Mouse (Mus musculus): ENCODE results near the gene Mmrn2.

Mmrn2 gene

GRCm38 (mm10) chr14:34362726-34363445, 12.4 kb upstream of the Mmrn2 start:
- 46% methylated on average over 18 of the region's 18 CpGs for WGBS

- WGBS, result 4% methylated on average over 32 of the region's 32 CpGs
Measured at GRCm38 (mm10) chr14:34363490-34364253, 11.6 kb upstream of the Mmrn2 start.

GRCm38 (mm10) chr14:34364254-34365146, 10.8 kb upstream of the Mmrn2 start:
- 80% methylated on average over 15 of the region's 15 CpGs for WGBS

GRCm38 (mm10) chr14:34365147-34365507, 10.1 kb upstream of the Mmrn2 start:
- WGBS, result 94% methylated on average over 2 of the region's 2 CpGs

- 67% methylated on average over 3 of the region's 3 CpGs for WGBS
Measured at GRCm38 (mm10) chr14:34370203-34370602, 5.1 kb upstream of the Mmrn2 start.

GRCm38 (mm10) chr14:34370921-34371320, 4.3 kb upstream of the Mmrn2 start:
- WGBS, result 96% methylated on average over 3 of the region's 3 CpGs

GRCm38 (mm10) chr14:34371763-34372162, 3.5 kb upstream of the Mmrn2 start:
- 93% methylated on average over 2 of the region's 2 CpGs for WGBS

GRCm38 (mm10) chr14:34372646-34373045, 2.6 kb upstream of the Mmrn2 start:
- WGBS, result 86% methylated on average over 6 of the region's 6 CpGs

- 91% methylated on average over 6 of the region's 6 CpGs for WGBS
Measured at GRCm38 (mm10) chr14:34373581-34373980, 1.7 kb upstream of the Mmrn2 start.

- 74% methylated on average over 10 of the region's 10 CpGs for WGBS
Measured at GRCm38 (mm10) chr14:34374577-34374976, 688 bp upstream of the Mmrn2 start, which contains the start of gene Sncg. Gene Sncg (minus strand): TSS chr14:34374789.

- WGBS, result 90% methylated on average over 5 of the region's 5 CpGs
Measured at GRCm38 (mm10) chr14:34375941-34376340, 676 bp downstream of the Mmrn2 start.

- WGBS, result 84% methylated on average over 4 of the region's 4 CpGs
Measured at GRCm38 (mm10) chr14:34377121-34377520, 1.9 kb downstream of the Mmrn2 start.

GRCm38 (mm10) chr14:34378560-34379331, 3.5 kb downstream of the Mmrn2 start:
- WGBS, result 62% methylated on average over 11 of the region's 11 CpGs

- WGBS, result 76% methylated on average over 8 of the region's 9 CpGs
Measured at GRCm38 (mm10) chr14:34382921-34383704, 7.8 kb downstream of the Mmrn2 start.

- WGBS, result 47% methylated on average over 4 of the region's 4 CpGs
Measured at GRCm38 (mm10) chr14:34393295-34393694, 18.0 kb downstream of the Mmrn2 start.

- 77% methylated on average over 5 of the region's 5 CpGs for WGBS
Measured at GRCm38 (mm10) chr14:34397871-34398270, 22.6 kb downstream of the Mmrn2 start.

- WGBS, result 93% methylated on average over 21 of the region's 21 CpGs
Measured at GRCm38 (mm10) chr14:34398901-34399300, 23.6 kb downstream of the Mmrn2 start.

- 95% methylated on average over 6 of the region's 6 CpGs for WGBS
Measured at GRCm38 (mm10) chr14:34399301-34399700, 24.0 kb downstream of the Mmrn2 start.

- WGBS, result 81% methylated on average over 3 of the region's 3 CpGs
Measured at GRCm38 (mm10) chr14:34400021-34400420, 24.8 kb downstream of the Mmrn2 start.

GRCm38 (mm10) chr14:34401135-34401534, 25.9 kb downstream of the Mmrn2 start:
- WGBS, result 43% methylated on average over 6 of the region's 6 CpGs

Data from cerebral cortex, adult 2 months (tissue).